Mouse (Mus musculus): Measurements from ENCODE around the gene Itga9.

DNA sequence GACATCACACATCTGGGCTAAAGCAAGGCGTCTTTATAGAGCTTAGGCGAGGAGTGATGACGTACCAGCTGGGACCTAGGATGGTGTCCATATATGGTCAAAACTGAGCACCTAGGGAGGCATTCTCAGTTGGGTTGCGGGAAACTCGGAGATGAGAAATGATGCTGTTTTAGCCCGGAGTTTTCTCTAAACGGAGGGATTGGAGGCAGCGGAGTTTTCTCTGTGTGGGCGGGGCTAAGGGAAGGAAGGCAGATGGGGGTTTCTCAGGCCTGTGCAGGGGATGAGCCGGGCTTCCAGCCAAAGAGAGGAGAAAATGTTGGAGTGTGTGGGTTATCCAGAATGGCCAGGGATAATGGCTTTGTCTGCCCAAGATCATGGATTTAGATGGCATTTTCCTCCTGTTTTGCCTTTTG, 182.4 kb downstream of the Itga9 start:
- TF ChIP-seq CTCF (IDR thresholded peaks at IDR 0.05; ENCODE audit: control insufficient read depth, insufficient read depth, insufficient read length) (no peak), USF1 (IDR thresholded peaks at IDR 0.05; ENCODE audit: low read depth) (no peak), MYOG (IDR thresholded peaks at IDR 0.05; ENCODE audit: control insufficient read depth, extremely low read depth, insufficient read length) (no peak), MAX (IDR thresholded peaks at IDR 0.05) (no peak), FOSL1 (IDR thresholded peaks at IDR 0.05; ENCODE audit: insufficient read depth, low read length, poor library complexity, severe bottlenecking) (no peak)
